Mouse (Mus musculus) kidney, postnatal 14 days (tissue): Measurements from ENCODE around the gene Abhd14a.

Experiments used
- DNase-seq: peaks from one replicate; pipeline ENCODE4 v3.0.0; 2022; ENCODE audit warnings: mixed read lengths

Gene Abhd14a

GRCm38 (mm10) chr9:106406443-106407078, 40.9 kb downstream of the Abhd14a start:
- peak; percentile 57 for DNase-seq

- DNase-seq, result peak; percentile 60
Observed at GRCm38 (mm10) chr9:106405275-106405674, 42.2 kb downstream of the Abhd14a start.

GRCm38 (mm10) chr9:106402607-106403375, 44.7 kb downstream of the Abhd14a start:
- DNase-seq, result no peak

- no peak for DNase-seq
Observed at GRCm38 (mm10) chr9:106402149-106402548, 45.3 kb downstream of the Abhd14a start.

GRCm38 (mm10) chr9:106399808-106400207, 47.7 kb downstream of the Abhd14a start:
- no peak for DNase-seq

GRCm38 (mm10) chr9:106398667-106399311, 48.7 kb downstream of the Abhd14a start:
- no peak for DNase-seq

- DNase-seq, result no peak
Observed at GRCm38 (mm10) chr9:106397733-106398132, 49.7 kb downstream of the Abhd14a start.

GRCm38 (mm10) chr9:106394649-106395602, 52.6 kb downstream of the Abhd14a start:
- peak; percentile 60 for DNase-seq

- no peak for DNase-seq
Observed at GRCm38 (mm10) chr9:106393548-106393947, 53.9 kb downstream of the Abhd14a start.

- no peak for DNase-seq
Observed at GRCm38 (mm10) chr9:106392828-106393527, 54.5 kb downstream of the Abhd14a start.
